Mouse (Mus musculus) brain, embryonic 18.5 days (tissue): ENCODE results near the gene Pax2.
"Not testable (repeated sequence)": the region's sequence is repeated elsewhere in the genome, so short reads cannot be mapped to it uniquely, and the experiment has no call there.

Experiments used
- DNase-seq: peaks from one replicate; pipeline ENCODE4 v3.0.0-alpha.2; 2012; ENCODE audit warnings: low read depth, low spot score

Pax2 gene

GRCm38 (mm10) chr19:44835042-44835930 lies 79.4 kb downstream of the Pax2 start:
- no peak for DNase-seq

GRCm38 (mm10) chr19:44835931-44836861 lies 80.4 kb downstream of the Pax2 start:
- no peak for DNase-seq

GRCm38 (mm10) chr19:44837426-44838205 lies 81.8 kb downstream of the Pax2 start:
- DNase-seq = no peak

GRCm38 (mm10) chr19:44838321-44838720 lies 82.5 kb downstream of the Pax2 start:
- DNase-seq = no peak

- DNase-seq = not testable (repeated sequence)
These were observed 86.8 kb downstream of the Pax2 start for GRCm38 (mm10) chr19:44842661-44843060.

GRCm38 (mm10) chr19:44849465-44849864 lies 93.6 kb downstream of the Pax2 start:
- DNase-seq = no peak

- DNase-seq = no peak
These were observed 102.8 kb downstream of the Pax2 start for GRCm38 (mm10) chr19:44858671-44859070.

- no peak for DNase-seq
These were observed 112.9 kb downstream of the Pax2 start for GRCm38 (mm10) chr19:44868766-44869165.

- DNase-seq = no peak
These were observed 118.5 kb downstream of the Pax2 start for GRCm38 (mm10) chr19:44874186-44874898.

- DNase-seq = no peak
These were observed 119.1 kb downstream of the Pax2 start for GRCm38 (mm10) chr19:44874928-44875327.

GRCm38 (mm10) chr19:44875718-44876117 lies 119.9 kb downstream of the Pax2 start:
- no peak for DNase-seq

GRCm38 (mm10) chr19:44876529-44876928 lies 120.7 kb downstream of the Pax2 start:
- no peak for DNase-seq

GRCm38 (mm10) chr19:44882552-44883024 lies 126.7 kb downstream of the Pax2 start:
- no peak for DNase-seq

- no peak for DNase-seq
These were observed 128.5 kb downstream of the Pax2 start for GRCm38 (mm10) chr19:44884331-44884730.

- no peak for DNase-seq
These were observed 130.6 kb downstream of the Pax2 start for GRCm38 (mm10) chr19:44886475-44886874.
